Mouse (Mus musculus) midbrain, embryonic 15.5 days (tissue): Measurements from ENCODE around the gene Mal. TPM values are rescaled to one million over a fixed set of nuclear protein-coding genes. Genes with fewer than 3 reads are reported as not detected.
A peak's percentile ranks its signal among the peaks of the same experiment; 100 is the strongest.
"Not testable (repeated sequence)": the region's sequence is repeated elsewhere in the genome, so short reads cannot be mapped to it uniquely, and the experiment has no call there.

ENCODE experiments used
- ATAC-seq: fragments of 200-750 bp; cut with Nextera tagmentation; replicated peaks from 2 replicates; pipeline ENCODE4 v1.8.0; 2017; ENCODE audit warnings: moderate TSS enrichment
- H3K27ac ChIP-seq: fragments of 300-500 bp; sonication (generic); 2 replicates; pipeline ENCODE4 v1.5.1; 2015; ENCODE audit warnings: mild to moderate bottlenecking, inconsistent platforms
- H3K27me3 ChIP-seq: fragments of 300-500 bp; sonication (generic); replicated peaks from 2 replicates; pipeline ENCODE4 v1.6.1; 2015; ENCODE audit warnings: inconsistent platforms
- H3K36me3 ChIP-seq: fragments of 300-500 bp; sonication (generic); replicated peaks from 2 replicates; pipeline ENCODE4 v1.6.1; 2015; ENCODE audit warnings: inconsistent platforms
- H3K4me1 ChIP-seq: fragments of 300-500 bp; sonication (generic); 2 replicates; pipeline ENCODE4 v1.6.1; 2015; ENCODE audit warnings: inconsistent platforms
- H3K4me2 ChIP-seq: fragments of 300-500 bp; sonication (generic); 2 replicates; pipeline ENCODE4 v1.6.1; 2015; ENCODE audit warnings: inconsistent platforms, mild to moderate bottlenecking, moderate library complexity
- H3K4me3 ChIP-seq: fragments of 300-500 bp; sonication (generic); 2 replicates; pipeline ENCODE4 v1.5.1; 2015; ENCODE audit warnings: mild to moderate bottlenecking, inconsistent platforms
- H3K9ac ChIP-seq: fragments of 300-500 bp; sonication (generic); 2 replicates; pipeline ENCODE4 v1.6.1; 2015; ENCODE audit warnings: mild to moderate bottlenecking, inconsistent platforms
- H3K9me3 ChIP-seq: fragments of 300-500 bp; sonication (generic); 2 replicates; pipeline ENCODE4 v1.6.1; 2016; ENCODE audit warnings: inconsistent platforms
- WGBS: fragments of 180-500 bp; shearing (Covaris S2); methylation state at CpG from one replicate; pipeline ENCODE4 v1.1.7; 2015; ENCODE audit warnings: mixed read lengths; 5-methylcytosine and 5-hydroxymethylcytosine counted together
- polyA plus RNA-seq: library from polyadenylated mRNA; unstranded; fragments of >200 nt; fragmentation: Nextera tagmentation; extraction: Ambion mirVana; gene quantifications from 2 replicates; pipeline ENCODE4 v1.2.1, GENCODE M21; 2015

Gene Mal
- polyA plus RNA-seq, 1 experiment from 2014 or later: 2.7 TPM

DNA sequence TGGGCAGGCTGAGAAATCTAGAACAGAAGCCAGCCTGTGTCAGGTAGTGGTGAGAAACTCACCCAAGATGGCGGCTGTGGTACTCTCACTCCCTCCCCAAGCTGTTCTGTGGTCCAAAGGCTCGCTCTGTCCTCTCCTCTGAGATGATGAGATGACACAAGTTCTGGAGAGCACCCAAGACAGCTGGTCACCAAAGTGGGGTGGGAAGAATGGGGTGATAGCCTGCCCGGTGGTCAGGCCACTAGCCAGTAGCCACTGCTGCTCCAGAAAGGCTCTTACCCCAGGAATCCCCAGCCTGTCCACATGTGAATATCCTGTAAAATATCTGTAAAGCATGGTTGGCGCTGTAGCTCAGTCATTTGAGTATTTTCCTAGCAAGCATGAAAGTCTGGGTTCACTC, 44.2 kb downstream of the Mal start:
- H3K9ac ChIP-seq: no peak overlapping the region
- no peak overlapping the region for H3K4me3 ChIP-seq
- no peaks in the 10 kb centered on the region for H3K36me3 ChIP-seq
- no peak for ATAC-seq
- WGBS: 92% methylated on average over 4 of the region's 4 CpGs
- H3K4me1 ChIP-seq: no peaks in the 10 kb centered on the region
- no peak overlapping the region for H3K4me2 ChIP-seq
- no peak overlapping the region for H3K27ac ChIP-seq
- no peaks in the 10 kb centered on the region for H3K27me3 ChIP-seq
- H3K9me3 ChIP-seq: no peaks in the 10 kb centered on the region

DNA sequence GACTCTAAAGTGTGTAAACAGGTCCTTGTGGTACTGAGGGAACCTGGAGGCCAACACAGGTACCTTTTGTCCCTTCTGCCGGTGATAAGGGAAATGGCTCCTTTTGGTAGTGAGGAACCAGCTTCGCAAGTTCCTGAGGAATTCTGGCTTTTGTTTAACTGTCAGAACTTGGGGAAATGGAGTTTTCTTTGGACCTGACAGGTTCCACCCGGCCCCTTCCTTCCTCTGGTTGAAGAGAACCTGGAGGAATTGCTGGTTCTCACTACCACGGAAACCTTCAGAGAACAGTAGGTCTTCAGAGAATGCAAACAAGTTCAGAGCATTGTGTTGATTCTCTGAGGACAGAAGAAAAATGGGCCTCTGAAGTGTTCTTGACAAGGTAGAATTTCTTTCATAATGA, 45.1 kb downstream of the Mal start:
- Histone ChIP-seq H3K36me3 (no peaks in the 10 kb centered on the region), H3K4me2 (no peak overlapping the region), H3K4me3 (no peak overlapping the region), H3K27ac (no peak overlapping the region), H3K27me3 (no peaks in the 10 kb centered on the region), H3K9me3 (no peaks in the 10 kb centered on the region), H3K9ac (no peak overlapping the region), H3K4me1 (no peaks in the 10 kb centered on the region)
- ATAC-seq: no peak
- 83% methylated on average over 4 of the region's 4 CpGs for WGBS

GRCm38 (mm10) chr2:127608986-127609385, 47.5 kb downstream of the Mal start:
- H3K9ac ChIP-seq: no peak overlapping the region
- no peak for ATAC-seq
- no peaks in the 10 kb centered on the region for H3K9me3 ChIP-seq
- H3K36me3 ChIP-seq: peaks cover 8% of the 10 kb centered on the region
- 13% methylated on average over 5 of the region's 5 CpGs for WGBS
- H3K27me3 ChIP-seq: no peaks in the 10 kb centered on the region
- H3K4me3 ChIP-seq: no peak overlapping the region
- H3K4me1 ChIP-seq: no peaks in the 10 kb centered on the region
- H3K27ac ChIP-seq: no peak overlapping the region
- no peak overlapping the region for H3K4me2 ChIP-seq

DNA sequence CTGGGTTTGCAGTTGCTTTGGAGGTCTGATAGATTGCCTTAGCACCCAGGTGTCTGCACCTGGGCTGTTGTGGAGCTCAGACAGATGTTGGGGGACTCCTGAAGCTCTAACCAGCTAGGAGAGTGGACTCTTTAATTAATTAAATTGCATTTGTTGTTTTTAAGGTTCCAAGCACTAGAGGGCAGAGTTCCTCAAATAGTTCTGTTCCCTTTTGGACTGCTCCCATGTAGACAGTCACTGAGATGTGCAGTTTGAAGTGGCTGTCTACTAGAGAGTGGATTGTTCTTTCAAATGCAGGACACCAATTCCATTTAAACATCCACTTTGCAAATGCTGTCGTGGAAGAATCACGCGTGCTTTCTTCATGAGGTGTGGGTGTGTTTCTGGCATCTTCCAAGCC, 48.3 kb downstream of the Mal start:
- no peaks in the 10 kb centered on the region for H3K9me3 ChIP-seq
- peaks cover 11% of the 10 kb centered on the region for H3K36me3 ChIP-seq
- no peak overlapping the region for H3K4me2 ChIP-seq
- no peak overlapping the region for H3K27ac ChIP-seq
- no peak overlapping the region for H3K9ac ChIP-seq
- no peaks in the 10 kb centered on the region for H3K4me1 ChIP-seq
- WGBS: 42% methylated on average over 3 of the region's 3 CpGs
- no peaks in the 10 kb centered on the region for H3K27me3 ChIP-seq
- no peak overlapping the region for H3K4me3 ChIP-seq
- peak; percentile 71; the same call in 1 of the 2 replicates for ATAC-seq

DNA sequence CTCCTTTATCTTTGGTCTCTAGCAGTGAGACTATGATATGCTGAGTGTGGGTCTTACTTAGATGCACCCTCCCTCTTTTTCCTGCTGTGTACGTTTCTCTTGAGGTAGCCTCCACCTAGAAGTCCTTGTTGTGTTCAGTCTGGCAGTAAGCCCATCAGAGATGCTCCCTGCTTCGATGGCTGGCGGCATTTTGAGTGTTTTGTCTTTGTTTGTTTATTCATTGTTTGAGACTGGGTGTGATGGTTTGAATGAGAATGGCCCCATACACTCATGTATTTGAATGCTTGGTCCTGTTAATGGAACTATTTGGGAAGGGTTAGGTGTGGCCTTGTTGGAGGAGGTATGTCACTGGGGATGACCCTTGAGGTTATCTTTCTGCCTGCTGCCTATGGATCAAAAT, 51.3 kb downstream of the Mal start:
- H3K27me3 ChIP-seq: no peaks in the 10 kb centered on the region
- H3K9me3 ChIP-seq: no peaks in the 10 kb centered on the region
- no peaks in the 10 kb centered on the region for H3K4me1 ChIP-seq
- WGBS: 97% methylated on average over 3 of the region's 3 CpGs
- no peak overlapping the region for H3K4me2 ChIP-seq
- H3K4me3 ChIP-seq: no peak overlapping the region
- H3K36me3 ChIP-seq: peaks cover 37% of the 10 kb centered on the region
- no peak overlapping the region for H3K9ac ChIP-seq
- H3K27ac ChIP-seq: no peak overlapping the region
- no peak for ATAC-seq

DNA sequence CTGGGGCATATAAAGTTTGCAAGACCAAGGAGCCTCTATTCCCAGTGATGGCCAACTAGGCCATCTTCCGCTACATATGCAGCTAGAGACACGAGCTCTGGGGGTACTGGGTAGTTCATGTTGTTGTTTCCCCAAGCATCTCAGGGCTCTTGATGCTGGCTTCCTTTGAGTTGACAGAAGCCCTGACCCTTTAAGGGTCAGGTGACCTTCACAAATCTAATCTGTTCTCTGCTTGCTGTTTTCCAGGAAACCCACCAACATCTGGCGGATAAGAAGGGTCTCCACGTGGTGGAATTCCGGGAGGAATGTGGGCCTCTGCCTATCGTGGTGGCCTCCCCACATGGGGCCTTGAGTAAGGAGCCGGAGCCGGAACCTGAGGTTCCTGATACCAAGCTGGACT, 53.1 kb downstream of the Mal start:
- H3K27ac ChIP-seq, H3K4me3 ChIP-seq, H3K4me1 ChIP-seq, ATAC-seq, H3K9me3 ChIP-seq, H3K27me3 ChIP-seq, H3K9ac ChIP-seq, H3K4me2 ChIP-seq: not testable (repeated sequence)
- 96% methylated on average over 6 of the region's 8 CpGs for WGBS
- H3K36me3 ChIP-seq: peaks cover 51% of the 10 kb centered on the region

- ATAC-seq: no peak
- H3K4me1 ChIP-seq: peaks cover 25% of the 10 kb centered on the region
- H3K27ac ChIP-seq: no peak overlapping the region
- H3K9ac ChIP-seq: no peak overlapping the region
- H3K4me2 ChIP-seq: no peak overlapping the region
- H3K9me3 ChIP-seq: no peaks in the 10 kb centered on the region
- 83% methylated on average over 4 of the region's 4 CpGs for WGBS
- no peaks in the 10 kb centered on the region for H3K27me3 ChIP-seq
- H3K36me3 ChIP-seq: peaks cover 30% of the 10 kb centered on the region
- H3K4me3 ChIP-seq: no peak overlapping the region
These were observed 65.7 kb downstream of the Mal start for GRCm38 (mm10) chr2:127590840-127591239.

GRCm38 (mm10) chr2:127590204-127590603, 66.3 kb downstream of the Mal start:
- no peak overlapping the region for H3K4me2 ChIP-seq
- H3K4me3 ChIP-seq: no peak overlapping the region
- 81% methylated on average over 15 of the region's 15 CpGs for WGBS
- no peak overlapping the region for H3K9ac ChIP-seq
- H3K27ac ChIP-seq: no peak overlapping the region
- no peaks in the 10 kb centered on the region for H3K27me3 ChIP-seq
- H3K36me3 ChIP-seq: peaks cover 24% of the 10 kb centered on the region
- no peaks in the 10 kb centered on the region for H3K9me3 ChIP-seq
- peaks cover 25% of the 10 kb centered on the region for H3K4me1 ChIP-seq
- no peak for ATAC-seq

GRCm38 (mm10) chr2:127588897-127589296, 67.6 kb downstream of the Mal start:
- Histone ChIP-seq H3K4me1 (peaks cover 31% of the 10 kb centered on the region), H3K9me3 (no peaks in the 10 kb centered on the region), H3K4me3 (no peak overlapping the region), H3K27me3 (no peaks in the 10 kb centered on the region), H3K27ac (no peak overlapping the region), H3K36me3 (peaks cover 12% of the 10 kb centered on the region), H3K9ac (no peak overlapping the region), H3K4me2 (no peak overlapping the region)
- WGBS: 94% methylated on average over 9 of the region's 9 CpGs
- ATAC-seq: no peak

DNA sequence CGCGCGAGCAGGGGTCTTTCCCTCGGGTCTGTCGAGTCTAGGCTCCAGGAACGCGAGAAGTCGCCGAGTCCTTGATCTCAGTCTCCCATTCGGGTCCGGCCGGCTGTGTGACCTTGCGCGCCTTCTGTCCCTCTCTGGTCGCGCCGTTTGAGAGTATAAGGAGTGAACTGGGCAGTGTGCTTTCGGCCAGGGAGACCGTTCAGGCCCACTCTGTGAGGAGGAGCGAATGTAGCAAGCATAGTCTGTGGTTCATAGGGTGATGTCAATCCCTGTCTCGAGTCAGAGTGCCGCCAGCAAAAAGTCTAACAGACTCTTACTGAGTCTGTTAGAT, 69.0 kb downstream of the Mal start:
- ATAC-seq: peak; percentile 24
- Histone ChIP-seq H3K4me1 (peaks cover 37% of the 10 kb centered on the region), H3K9me3 (no peaks in the 10 kb centered on the region), H3K27me3 (no peaks in the 10 kb centered on the region), H3K9ac (peak overlapping the region; percentile 77), H3K4me2 (peak overlapping the region; percentile 63), H3K27ac (peak overlapping the region; percentile 94), H3K36me3 (no peaks in the 10 kb centered on the region), H3K4me3 (peak overlapping the region; percentile 75)
- under 1% methylated on average over 22 of the region's 22 CpGs for WGBS

DNA sequence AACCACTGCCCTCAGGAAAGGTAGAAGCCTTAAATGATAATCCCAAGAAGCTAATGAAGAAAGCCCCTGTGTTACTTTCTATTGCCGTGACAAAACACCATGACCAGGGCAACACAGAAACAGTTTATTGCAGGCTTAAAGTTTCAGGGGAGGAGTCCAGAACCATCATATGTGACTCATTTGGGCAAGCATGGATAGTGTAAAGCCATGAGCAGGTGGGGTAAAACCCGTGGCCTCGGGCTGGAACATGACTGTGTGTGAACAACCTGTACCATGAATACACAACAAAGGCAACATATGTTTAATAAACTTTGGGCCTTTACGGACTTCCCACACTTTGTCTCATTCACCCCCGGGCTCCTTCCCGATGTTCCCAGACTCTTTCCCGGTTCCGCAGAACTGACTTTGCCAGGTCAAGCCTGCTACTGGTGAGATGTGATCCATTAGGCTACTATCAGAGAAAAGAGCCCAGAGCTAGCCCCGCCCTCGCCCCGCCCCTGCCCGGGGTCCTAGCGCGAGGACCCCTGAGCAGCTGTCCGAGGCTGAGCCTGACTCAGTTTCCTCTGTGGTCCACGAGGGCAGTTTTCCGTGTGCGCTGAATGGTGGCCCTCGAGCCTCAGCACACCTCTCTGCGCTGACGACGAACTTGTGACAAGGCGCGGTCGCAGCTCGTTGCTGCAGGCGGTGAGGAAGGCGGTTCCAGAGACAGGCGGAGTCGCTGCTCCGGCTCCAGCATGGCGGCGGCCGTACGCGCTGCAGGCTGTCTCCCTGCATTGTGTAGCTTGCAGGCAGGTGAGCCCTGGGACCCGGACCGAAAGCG, 69.6 kb downstream of the Mal start, which contains the start of the genes Zfp661 and Mrps5:
Zfp661 (minus strand) TSS at position 401 of the 820 bp plus-strand sequence.
Mrps5 (plus strand) TSS at position 529 of the 820 bp plus-strand sequence.
- H3K27me3 ChIP-seq: no peaks in the 10 kb centered on the region
- no peaks in the 10 kb centered on the region for H3K36me3 ChIP-seq
- no peaks in the 10 kb centered on the region for H3K9me3 ChIP-seq
- peak; percentile 85 for ATAC-seq
- H3K4me2 ChIP-seq: peak within 1 kb of the TSS; percentile 63
- H3K4me1 ChIP-seq: peaks cover 37% of the 10 kb centered on the region
- peak within 1 kb of the TSS; percentile 77 for H3K9ac ChIP-seq
- peak within 1 kb of the TSS; percentile 75 for H3K4me3 ChIP-seq
- peak within 1 kb of the TSS; percentile 94 for H3K27ac ChIP-seq
- 5% methylated on average over 39 of the region's 39 CpGs for WGBS

- under 1% methylated on average over 24 of the region's 24 CpGs for WGBS
These were observed 72.0 kb downstream of the Mal start for GRCm38 (mm10) chr2:127584436-127584858.

More at GRCm38 (mm10) chr2:127584436-127584858, 72.0 kb downstream of the Mal start:
- no peaks in the 10 kb centered on the region for H3K27me3 ChIP-seq
- peaks cover 33% of the 10 kb centered on the region for H3K4me1 ChIP-seq
- H3K4me2 ChIP-seq: peak overlapping the region; percentile 83
- no peaks in the 10 kb centered on the region for H3K36me3 ChIP-seq
- H3K9me3 ChIP-seq: no peaks in the 10 kb centered on the region
- H3K4me3 ChIP-seq: peak overlapping the region; percentile 63
- peak; percentile 91 for ATAC-seq
- peak overlapping the region; percentile 59 for H3K9ac ChIP-seq
- H3K27ac ChIP-seq: peak overlapping the region; percentile 68
